Mouse (Mus musculus): ENCODE measurements around the gene Spred2. TPM values are rescaled to one million over a fixed set of nuclear protein-coding genes. Genes with fewer than 3 reads are reported as not detected.

The Spred2 gene
- total and polyA plus RNA-seq, 2 experiments from 2014 or later, result 8.7 to 16.9 TPM

DNA sequence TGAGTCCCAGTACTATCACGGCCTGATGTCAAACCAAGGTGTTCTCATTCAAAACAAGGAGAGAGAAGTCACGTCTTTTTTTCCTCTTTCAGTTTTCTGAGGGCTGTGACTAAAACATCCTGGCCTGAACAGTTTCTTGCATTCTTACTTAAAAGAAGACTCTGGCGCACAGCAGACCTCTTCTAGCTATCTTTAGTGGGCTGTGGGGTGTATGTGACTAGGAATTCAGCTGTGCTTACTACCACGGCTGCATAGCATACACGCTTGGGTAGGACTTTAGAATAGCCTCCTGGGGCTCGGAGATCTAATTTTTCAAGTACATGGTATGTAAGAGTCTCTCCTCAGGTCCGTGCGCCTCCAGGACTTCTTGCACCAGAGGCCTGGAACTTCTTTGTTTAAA lies 26.0 kb downstream of the Spred2 start:
- Histone ChIP-seq H3K9me3 (ENCODE audit: low read length) (no peaks in the 10 kb centered on the region), H3K27me3 (ENCODE audit: insufficient read depth, low read length) (no peaks in the 10 kb centered on the region), H3K27ac (no peak overlapping the region), H3K4me3 (ENCODE audit: low read length) (no peak overlapping the region), H3K4me2 (ENCODE audit: low read depth, low read length) (no peak overlapping the region), H3K9ac (replicated peaks; ENCODE audit: low read length) (no peak overlapping the region), H3K4me1 (ENCODE audit: insufficient read depth, low read length) (peaks cover 17% of the 10 kb centered on the region; the same call in 1 of the 2 replicates), H3K36me3 (ENCODE audit: insufficient read depth, low read length) (no peaks in the 10 kb centered on the region; the same call in 1 of the 2 replicates)
- ATAC-seq (no peak), DNase-seq (ENCODE audit: low spot score) (no peak)
- no peak for TF ChIP-seq CTCF (IDR thresholded peaks at IDR 0.05; ENCODE audit: low read depth)
- 63% methylated on average over 8 of the region's 8 CpGs for WGBS

DNA sequence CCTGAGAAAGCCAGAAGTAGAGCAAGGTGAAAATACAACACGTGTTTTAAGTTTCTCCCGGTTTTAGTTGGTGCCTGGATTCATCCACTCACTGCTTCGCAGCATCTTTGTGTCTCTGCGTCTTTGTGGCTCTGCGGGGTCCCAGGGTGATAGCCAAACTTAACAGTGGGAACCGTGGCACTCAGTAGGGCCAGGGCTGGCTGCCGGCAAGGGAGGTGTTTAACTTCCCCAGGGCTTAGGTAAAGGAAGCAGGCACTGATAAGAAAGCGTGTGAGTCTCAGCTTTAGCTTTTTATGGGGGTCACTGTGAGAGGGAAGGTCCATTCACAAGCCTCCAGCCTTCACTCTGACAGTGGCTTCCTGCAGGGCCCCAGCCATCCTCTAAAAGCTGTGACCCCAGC lies 28.8 kb downstream of the Spred2 start:
- Histone ChIP-seq H3K9me3 (ENCODE audit: low read length) (no peaks in the 10 kb centered on the region), H3K27ac (no peak overlapping the region), H3K9ac (replicated peaks; ENCODE audit: low read length) (no peak overlapping the region), H3K4me1 (ENCODE audit: insufficient read depth, low read length) (peaks cover 10% of the 10 kb centered on the region; the same call in 1 of the 2 replicates), H3K36me3 (ENCODE audit: insufficient read depth, low read length) (no peaks in the 10 kb centered on the region), H3K4me2 (ENCODE audit: low read depth, low read length) (no peak overlapping the region), H3K27me3 (ENCODE audit: insufficient read depth, low read length) (no peaks in the 10 kb centered on the region), H3K4me3 (ENCODE audit: low read length) (no peak overlapping the region)
- TF ChIP-seq CTCF (IDR thresholded peaks at IDR 0.05; ENCODE audit: low read depth), result no peak
- ATAC-seq (no peak), DNase-seq (ENCODE audit: low spot score) (no peak)
- 66% methylated on average over 8 of the region's 8 CpGs for WGBS

DNA sequence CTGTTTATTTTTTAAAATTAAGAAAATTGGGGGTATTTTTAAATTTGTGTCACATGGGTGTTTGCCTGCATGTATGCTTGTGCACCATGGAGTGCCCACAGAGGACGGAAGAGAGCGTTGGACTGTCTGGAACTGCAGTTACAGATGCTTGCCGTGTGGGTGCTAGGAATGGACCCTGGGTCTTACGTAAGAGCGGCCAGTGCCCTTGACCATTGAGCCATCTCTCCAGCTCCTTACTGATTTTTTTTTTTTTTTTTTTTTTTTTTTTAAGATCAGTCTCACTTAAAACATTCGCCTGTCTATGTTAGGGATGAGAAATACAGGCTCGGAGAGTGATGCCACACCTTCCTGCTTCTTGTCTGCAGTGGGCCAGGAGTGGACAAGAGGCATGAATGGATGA lies 29.7 kb downstream of the Spred2 start:
- WGBS, result 98% methylated on average over 7 of the region's 7 CpGs

DNA sequence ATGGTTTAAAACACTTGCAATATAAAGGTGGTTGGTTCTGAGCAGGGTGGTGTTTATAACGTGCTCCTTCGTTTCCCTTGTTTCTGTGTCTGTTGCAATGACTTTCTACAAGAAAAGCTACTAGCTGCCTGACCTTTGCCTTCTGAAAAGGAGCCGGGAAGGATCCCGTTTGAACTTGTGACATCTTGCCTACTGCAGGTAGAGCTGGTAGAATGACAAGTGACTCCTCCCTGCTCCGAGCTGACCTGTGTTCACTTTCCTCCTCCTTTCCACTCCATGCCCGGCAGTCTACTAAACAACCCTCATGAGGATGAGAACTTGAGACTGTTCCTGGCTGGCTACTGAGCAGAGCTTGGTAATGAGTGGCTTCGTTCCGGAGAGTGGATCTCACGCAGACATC lies 30.9 kb downstream of the Spred2 start:
- DNase-seq (ENCODE audit: low spot score) (no peak), ATAC-seq (no peak)
- Histone ChIP-seq H3K9me3 (ENCODE audit: low read length) (no peaks in the 10 kb centered on the region), H3K4me3 (ENCODE audit: low read length) (no peak overlapping the region), H3K27ac (no peak overlapping the region), H3K4me2 (ENCODE audit: low read depth, low read length) (no peak overlapping the region), H3K36me3 (ENCODE audit: insufficient read depth, low read length) (no peaks in the 10 kb centered on the region), H3K4me1 (ENCODE audit: insufficient read depth, low read length) (peaks cover 3% of the 10 kb centered on the region; the same call in 1 of the 2 replicates), H3K9ac (replicated peaks; ENCODE audit: low read length) (no peak overlapping the region), H3K27me3 (ENCODE audit: insufficient read depth, low read length) (no peaks in the 10 kb centered on the region)
- 76% methylated on average over 9 of the region's 9 CpGs for WGBS
- TF ChIP-seq CTCF (IDR thresholded peaks at IDR 0.05; ENCODE audit: low read depth), result no peak

More for the DNA sequence above, 29.7 kb downstream of the Spred2 start:
- DNase-seq (ENCODE audit: low spot score) (no peak), ATAC-seq (no peak)
- no peaks in the 10 kb centered on the region for H3K36me3 ChIP-seq (ENCODE audit: insufficient read depth, low read length)
- no peak overlapping the region for H3K4me2 ChIP-seq (ENCODE audit: low read depth, low read length)
- H3K4me1 ChIP-seq (ENCODE audit: insufficient read depth, low read length), result peaks cover 3% of the 10 kb centered on the region; the same call in 1 of the 2 replicates
- no peaks in the 10 kb centered on the region for H3K27me3 ChIP-seq (ENCODE audit: insufficient read depth, low read length)
- H3K27ac ChIP-seq, result no peak overlapping the region
- no peaks in the 10 kb centered on the region for H3K9me3 ChIP-seq (ENCODE audit: low read length)
- no peak overlapping the region for H3K9ac ChIP-seq (replicated peaks; ENCODE audit: low read length)
- TF ChIP-seq CTCF (IDR thresholded peaks at IDR 0.05; ENCODE audit: low read depth), result no peak
- H3K4me3 ChIP-seq (ENCODE audit: low read length), result no peak overlapping the region

DNA sequence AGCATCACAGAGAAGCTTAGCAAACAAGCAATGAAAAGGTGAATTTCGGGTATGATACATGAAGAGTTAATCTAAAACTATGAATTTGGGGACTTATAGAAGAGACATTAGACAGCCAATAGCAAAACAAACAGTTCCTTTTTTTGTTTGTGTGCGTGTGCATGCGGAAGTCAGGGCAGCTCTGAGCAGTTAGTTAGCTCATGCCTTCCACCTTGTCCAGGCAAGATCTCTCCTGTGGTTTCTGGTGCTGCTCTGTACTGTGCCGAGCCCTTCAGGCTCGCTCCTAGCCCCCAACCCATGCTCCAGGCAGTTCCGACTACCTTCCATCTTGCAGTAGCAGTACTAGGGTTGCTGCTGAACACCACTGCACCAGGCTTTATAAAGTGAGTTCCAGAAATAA lies 31.5 kb downstream of the Spred2 start:
- TF ChIP-seq CTCF (IDR thresholded peaks at IDR 0.05; ENCODE audit: low read depth), result no peak
- ATAC-seq (no peak), DNase-seq (ENCODE audit: low spot score) (no peak)
- WGBS, result 89% methylated on average over 6 of the region's 6 CpGs
- Histone ChIP-seq H3K4me3 (ENCODE audit: low read length) (no peak overlapping the region), H3K4me2 (ENCODE audit: low read depth, low read length) (no peak overlapping the region), H3K9ac (replicated peaks; ENCODE audit: low read length) (no peak overlapping the region), H3K27me3 (ENCODE audit: insufficient read depth, low read length) (no peaks in the 10 kb centered on the region), H3K27ac (no peak overlapping the region), H3K9me3 (ENCODE audit: low read length) (no peaks in the 10 kb centered on the region), H3K36me3 (ENCODE audit: insufficient read depth, low read length) (no peaks in the 10 kb centered on the region), H3K4me1 (ENCODE audit: insufficient read depth, low read length) (peaks cover 3% of the 10 kb centered on the region; the same call in 1 of the 2 replicates)

DNA sequence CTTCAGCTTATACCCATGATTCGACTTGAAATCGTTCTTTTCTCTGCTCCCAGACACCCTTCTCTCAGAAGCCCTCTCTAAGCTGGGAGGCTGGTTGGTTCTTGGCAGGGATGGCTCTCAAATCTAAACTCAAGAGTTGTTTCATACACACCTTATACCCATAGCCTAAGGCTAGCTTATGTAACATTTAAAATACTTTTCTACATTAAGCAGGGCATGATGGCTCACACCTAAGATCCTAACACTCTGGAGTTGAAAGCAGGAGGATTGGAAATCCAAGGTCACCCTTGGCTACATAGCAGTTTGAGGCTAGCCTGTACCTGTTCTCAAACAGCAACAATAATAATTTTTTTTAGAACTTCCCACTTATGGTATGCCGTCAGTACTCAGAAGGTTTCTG lies 34.8 kb downstream of the Spred2 start:
- peaks cover 3% of the 10 kb centered on the region; the same call in 1 of the 2 replicates for H3K4me1 ChIP-seq (ENCODE audit: insufficient read depth, low read length)
- no peak overlapping the region for H3K4me2 ChIP-seq (ENCODE audit: low read depth, low read length)
- H3K27ac ChIP-seq, result no peak overlapping the region
- H3K9ac ChIP-seq (replicated peaks; ENCODE audit: low read length), result no peak overlapping the region
- H3K27me3 ChIP-seq (ENCODE audit: insufficient read depth, low read length), result no peaks in the 10 kb centered on the region
- 88% methylated on average over 3 of the region's 3 CpGs for WGBS
- no peaks in the 10 kb centered on the region for H3K36me3 ChIP-seq (ENCODE audit: insufficient read depth, low read length)
- ATAC-seq (no peak), DNase-seq (ENCODE audit: low spot score) (no peak)
- no peak overlapping the region for H3K4me3 ChIP-seq (ENCODE audit: low read length)
- no peaks in the 10 kb centered on the region for H3K9me3 ChIP-seq (ENCODE audit: low read length)
- TF ChIP-seq CTCF (IDR thresholded peaks at IDR 0.05; ENCODE audit: low read depth), result no peak

DNA sequence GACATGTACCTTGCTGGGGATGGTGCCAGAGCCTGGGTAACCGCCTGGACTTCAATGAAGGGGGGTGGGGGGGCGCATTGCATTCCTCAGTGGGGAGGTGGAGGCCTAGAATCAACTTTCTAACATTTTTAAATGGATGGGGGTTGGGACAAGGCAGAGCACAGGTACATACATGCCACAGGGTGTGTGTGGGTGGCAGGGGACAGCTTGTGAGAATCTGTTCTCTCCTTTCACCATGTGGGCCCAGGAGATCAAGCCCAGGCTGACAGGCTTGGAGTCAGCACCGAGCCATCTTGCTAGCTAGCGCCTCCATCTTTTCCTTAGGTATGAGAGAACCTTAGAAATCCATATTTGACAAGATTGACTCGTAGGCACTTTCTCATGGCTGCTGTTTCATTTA lies 35.7 kb downstream of the Spred2 start:
- Histone ChIP-seq H3K4me3 (ENCODE audit: low read length) (no peak overlapping the region), H3K27ac (no peak overlapping the region), H3K27me3 (ENCODE audit: insufficient read depth, low read length) (no peaks in the 10 kb centered on the region), H3K9ac (replicated peaks; ENCODE audit: low read length) (no peak overlapping the region), H3K4me2 (ENCODE audit: low read depth, low read length) (no peak overlapping the region), H3K36me3 (ENCODE audit: insufficient read depth, low read length) (no peaks in the 10 kb centered on the region), H3K9me3 (ENCODE audit: low read length) (no peaks in the 10 kb centered on the region), H3K4me1 (ENCODE audit: insufficient read depth, low read length) (peaks cover 3% of the 10 kb centered on the region; the same call in 1 of the 2 replicates)
- WGBS, result 81% methylated on average over 5 of the region's 5 CpGs
- DNase-seq (ENCODE audit: low spot score) (no peak), ATAC-seq (no peak)
- no peak for TF ChIP-seq CTCF (IDR thresholded peaks at IDR 0.05; ENCODE audit: low read depth)
